Mouse (Mus musculus) monocyte, adult 2 months (primary cell): ENCODE data around the gene Dcaf10.
"Not testable (repeated sequence)": the region's sequence is repeated elsewhere in the genome, so short reads cannot be mapped to it uniquely, and the experiment has no call there.

Experiments
- DNase-seq, 2 experiments: peaks; one replicate each; pipeline ENCODE4 v3.0.0; 2022; ENCODE audit warnings: low spot score in 2 of 2, low read depth in 1 of 2

Gene Dcaf10

DNA sequence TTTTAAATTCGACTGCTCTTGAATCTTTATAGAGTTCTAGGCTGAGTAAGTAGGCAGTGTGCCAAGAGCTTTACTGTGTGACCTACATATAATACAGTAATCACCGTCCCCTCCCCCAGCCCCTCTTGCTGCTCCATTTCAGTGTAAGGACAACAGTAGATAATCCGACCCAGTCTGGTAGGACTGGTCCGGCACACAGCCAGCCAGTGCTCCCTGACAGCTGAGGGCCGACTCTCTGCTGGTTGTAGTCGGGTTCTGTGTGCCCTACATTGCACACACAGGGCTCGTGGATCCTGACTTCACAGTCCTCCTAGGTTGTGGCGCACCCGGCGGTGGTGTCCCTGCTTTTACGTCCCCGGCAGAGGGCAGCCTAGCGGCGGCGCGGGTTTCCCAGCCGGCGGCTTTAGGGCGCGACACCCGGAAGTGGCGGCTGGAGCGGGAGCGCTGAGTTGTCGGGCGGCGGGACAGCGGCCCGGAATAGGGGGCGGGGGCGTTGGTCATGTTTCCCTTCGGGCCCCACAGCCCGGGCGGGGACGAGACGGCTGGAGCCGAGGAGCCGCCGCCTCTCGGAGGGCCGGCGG, at the start of gene Dcaf10:
TSS of gene Dcaf10 (plus strand) at position 433 of the 581 bp plus-strand sequence.
- DNase-seq: peak; percentile 85 to 89

- DNase-seq: peak in 1 of 2 experiments; percentile 13
Observed at GRCm38 (mm10) chr4:45296662-45297564, 45.0 kb upstream of the Dcaf10 start, which contains the start of gene Trmt10b. Gene Trmt10b, plus strand, starts transcription at chr4:45297127.

DNA sequence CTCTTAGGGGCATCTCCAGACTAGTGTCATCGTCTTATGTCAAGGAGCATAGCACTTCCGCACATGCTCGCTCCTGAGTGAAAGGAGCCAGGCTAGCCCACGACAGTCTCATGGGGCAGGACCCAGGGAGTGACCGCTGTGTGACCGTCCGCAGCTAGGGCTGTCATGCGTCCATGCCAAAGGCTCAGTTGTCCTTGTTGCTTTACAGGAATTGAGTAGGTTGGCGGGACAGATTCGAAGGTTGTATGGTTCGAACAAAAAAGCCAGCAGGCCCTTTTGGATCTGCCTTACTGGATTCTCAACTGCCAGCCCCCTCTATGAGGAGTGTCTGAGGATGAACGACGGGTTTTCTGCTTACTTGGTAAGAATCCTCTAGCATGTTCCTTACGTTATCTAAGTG, 36.4 kb upstream of the Dcaf10 start:
- no peak for DNase-seq

DNA sequence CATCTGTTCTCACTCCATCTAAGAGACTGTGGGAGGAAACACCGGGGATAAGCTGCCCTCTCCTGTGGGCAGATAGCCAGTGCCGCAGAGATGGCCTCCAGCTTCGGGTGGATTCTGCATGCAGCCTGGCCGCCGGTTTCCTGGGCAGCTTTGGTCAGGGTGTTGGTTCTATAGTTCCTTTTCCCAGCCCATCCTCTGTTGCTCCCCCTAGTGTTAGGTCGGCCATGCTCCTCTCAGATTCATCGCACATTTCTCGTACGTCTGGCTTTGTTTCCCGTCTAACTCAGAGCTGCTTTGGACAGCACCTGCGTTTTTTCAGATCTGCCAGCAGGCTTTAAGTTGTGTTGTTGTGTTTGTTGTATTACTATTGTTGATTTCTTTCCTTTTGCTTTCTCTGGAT, 33.9 kb upstream of the Dcaf10 start:
- no peak for DNase-seq

GRCm38 (mm10) chr4:45308606-45309005, 33.3 kb upstream of the Dcaf10 start:
- DNase-seq: no peak

- DNase-seq: no peak
Observed at GRCm38 (mm10) chr4:45311056-45311455, 30.8 kb upstream of the Dcaf10 start.

GRCm38 (mm10) chr4:45320159-45320816, 21.6 kb upstream of the Dcaf10 start:
- peak; percentile 52 to 72 for DNase-seq

GRCm38 (mm10) chr4:45331139-45331538, 10.8 kb upstream of the Dcaf10 start:
- no peak for DNase-seq

DNA sequence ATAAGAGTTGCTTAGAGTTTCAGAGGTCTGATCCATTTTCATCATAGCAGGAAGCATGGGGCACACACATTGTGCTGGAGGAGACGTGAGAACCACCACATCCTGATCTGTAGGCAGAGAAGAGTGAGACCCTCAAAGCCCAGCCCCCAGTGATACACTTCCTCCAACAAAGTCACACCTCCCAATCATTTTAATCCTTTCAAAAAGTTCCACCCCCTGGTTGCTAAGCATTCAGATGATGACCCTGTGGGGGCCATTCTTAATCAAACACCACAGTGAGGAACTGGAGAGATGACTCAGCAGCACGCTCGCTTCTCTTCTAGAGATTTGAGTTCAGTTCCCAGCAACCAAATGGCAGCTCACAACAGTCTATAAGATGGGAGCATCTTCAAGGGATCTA, 9.4 kb upstream of the Dcaf10 start:
- DNase-seq: no peak

DNA sequence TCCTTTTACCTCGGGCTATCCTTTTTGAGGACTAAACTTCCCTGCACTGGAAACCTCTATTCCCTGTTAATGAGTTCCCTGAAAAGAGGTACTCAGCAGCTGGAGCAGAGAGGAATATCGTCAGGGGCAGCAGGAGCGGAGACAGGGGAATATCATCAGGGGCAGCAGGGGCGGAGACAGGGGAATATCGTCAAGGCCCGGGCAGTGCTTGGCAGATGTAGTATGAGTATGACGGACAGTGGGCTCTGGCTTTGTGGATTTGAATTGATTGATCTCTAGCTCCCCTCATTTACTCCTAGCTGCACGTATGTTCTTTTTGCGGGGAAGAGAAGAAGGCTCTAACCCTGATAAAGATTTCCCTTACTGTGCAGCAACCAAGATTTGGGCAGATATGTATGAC, 675 bp upstream of the Dcaf10 start:
- DNase-seq: no peak

DNA sequence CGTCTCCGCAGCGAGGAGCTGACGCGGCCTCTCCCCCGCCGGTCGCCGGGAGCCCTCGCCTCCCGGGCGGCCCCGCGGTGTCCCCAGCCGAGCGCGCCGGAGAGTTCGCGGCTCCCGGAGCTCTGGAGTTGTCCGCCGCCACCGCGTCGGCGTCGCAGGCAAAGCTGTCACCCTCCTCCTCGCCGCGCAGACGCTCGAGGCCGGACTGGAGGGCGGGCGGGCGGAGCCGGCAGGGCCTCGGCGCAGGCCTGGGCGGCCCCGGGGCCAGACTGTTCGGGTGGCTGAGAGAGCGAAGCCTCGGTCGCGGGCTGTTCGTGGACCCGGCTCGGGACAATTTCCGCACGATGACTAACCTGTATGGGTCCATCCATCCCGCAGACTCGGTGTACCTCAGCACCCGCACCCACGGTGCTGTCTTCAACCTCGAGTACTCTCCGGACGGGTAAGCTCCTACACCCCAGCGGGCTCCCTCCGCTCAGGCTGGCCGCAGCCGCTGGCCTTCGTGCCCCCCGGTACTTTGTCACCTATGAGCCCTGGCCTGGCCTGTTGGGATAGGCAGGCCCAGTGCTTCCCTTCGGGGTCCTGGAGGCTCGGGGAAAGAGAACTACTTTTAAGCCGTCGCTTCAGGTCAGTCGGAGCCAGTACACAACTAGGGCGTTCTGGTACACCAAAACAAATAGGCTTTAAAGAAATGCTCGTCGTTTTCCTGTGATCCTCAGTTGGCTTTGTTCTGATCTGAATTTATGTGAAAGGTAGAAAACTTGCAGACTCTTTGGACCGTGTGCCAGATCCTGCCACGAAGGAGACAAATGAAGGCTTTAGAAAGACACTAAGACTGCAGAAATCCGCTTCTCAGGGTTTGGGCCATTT, 620 bp downstream of the Dcaf10 start, which contains the start of gene Exosc3:
TSS of gene Exosc3 (minus strand) at position 447 of the 870 bp plus-strand sequence.
- peak in 1 of 2 experiments; percentile 18 for DNase-seq

DNA sequence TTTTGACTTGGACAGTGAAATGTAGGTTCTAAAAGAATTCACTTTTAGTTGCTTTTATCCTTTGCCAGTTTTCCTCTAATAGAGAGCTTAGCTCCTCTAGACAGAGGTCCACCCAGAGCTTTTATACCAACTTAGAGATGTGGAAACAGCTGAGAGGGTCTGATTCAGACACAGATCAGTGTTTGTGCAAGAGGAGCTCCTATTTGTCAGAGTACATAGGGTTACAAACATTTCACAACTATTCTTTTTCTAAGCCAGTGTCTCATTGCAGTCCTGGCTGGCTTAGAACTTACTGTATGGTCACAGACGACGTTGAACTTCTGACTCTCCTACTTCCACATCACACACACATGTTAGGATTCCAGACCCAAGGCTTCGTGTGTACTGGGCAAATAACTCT, 14.8 kb downstream of the Dcaf10 start:
- no peak for DNase-seq

DNA sequence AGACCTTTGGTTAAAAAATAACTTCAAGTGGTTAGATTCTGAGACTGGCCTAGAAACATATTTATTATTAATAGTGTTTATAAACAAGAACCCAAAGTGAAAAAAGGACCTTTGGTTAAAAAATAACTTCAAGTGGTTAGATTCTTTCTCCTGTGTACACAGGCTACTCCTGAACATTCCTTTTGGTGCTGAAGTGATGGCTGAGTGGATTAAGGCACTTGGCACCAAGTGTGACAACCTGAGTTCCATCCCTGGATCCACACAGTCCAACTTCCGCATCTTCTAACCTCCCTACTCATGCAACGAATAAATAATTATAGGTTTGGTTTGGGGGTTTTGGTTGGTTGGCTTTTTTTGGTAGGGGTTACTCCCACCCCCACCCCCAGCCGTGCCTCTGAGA, 29.4 kb downstream of the Dcaf10 start:
- DNase-seq: no peak

- DNase-seq: no peak
Observed at GRCm38 (mm10) chr4:45374879-45375278, 33.0 kb downstream of the Dcaf10 start.

DNA sequence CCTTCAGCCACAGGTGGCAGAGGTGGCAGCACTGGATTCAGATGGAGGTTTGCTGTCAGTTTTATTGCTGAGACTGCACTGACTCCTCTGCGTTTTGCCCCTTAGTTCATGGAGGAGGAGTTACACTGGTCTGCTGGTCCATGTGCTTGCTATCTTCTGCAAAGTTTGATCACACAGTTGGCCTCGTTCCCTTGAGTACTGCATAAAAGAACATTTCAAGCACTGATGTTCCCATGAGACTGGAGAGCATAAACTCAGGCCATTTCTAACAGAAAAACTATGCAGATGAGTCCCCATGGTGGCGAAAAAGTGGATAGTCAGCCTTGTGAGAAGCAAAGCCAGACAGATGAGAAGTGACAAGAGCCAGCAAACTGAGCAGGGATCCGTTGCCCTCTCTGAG, 34.7 kb downstream of the Dcaf10 start:
- no peak for DNase-seq

GRCm38 (mm10) chr4:45380903-45381580, 39.1 kb downstream of the Dcaf10 start:
- DNase-seq: not testable (repeated sequence)

DNA sequence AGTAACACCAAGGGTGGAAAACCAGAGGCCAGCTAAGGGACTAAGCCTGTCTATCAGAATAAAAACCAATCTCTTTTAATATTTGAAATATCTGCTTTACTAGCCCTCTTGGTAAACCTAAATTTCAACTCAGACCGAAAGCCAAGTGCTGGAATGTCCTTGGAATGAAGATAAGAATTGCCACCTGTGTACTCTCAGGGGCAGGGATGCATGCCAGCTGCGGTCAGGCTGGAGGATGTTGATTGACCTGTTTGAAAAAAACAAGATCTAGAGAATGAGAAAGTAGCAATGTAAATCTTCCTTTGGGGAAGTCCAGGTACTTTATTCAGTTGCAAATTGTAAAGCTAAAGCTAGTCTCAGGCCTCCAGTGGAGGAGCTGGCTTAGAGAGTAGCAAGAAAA, 40.2 kb downstream of the Dcaf10 start:
- not testable (repeated sequence) for DNase-seq

DNA sequence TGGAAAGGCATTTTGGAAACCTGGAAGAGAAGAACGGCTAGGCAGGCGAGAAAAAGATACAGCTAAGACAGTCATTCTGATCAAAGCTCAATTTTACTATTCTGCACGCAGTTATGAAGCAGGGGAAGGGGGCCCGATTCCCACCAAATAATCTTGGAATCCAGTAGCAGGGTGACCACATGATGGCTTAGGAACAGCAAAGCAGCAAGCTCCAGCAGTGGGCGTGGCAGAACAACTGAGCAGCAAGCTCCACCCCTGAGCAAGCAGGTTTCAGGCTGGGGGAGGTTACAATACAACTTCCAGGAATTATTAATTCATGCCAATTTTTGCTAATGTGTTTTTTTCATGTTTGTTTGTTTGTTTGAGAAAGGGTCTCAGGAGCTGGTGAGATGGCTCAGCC, 45.4 kb downstream of the Dcaf10 start:
- not testable (repeated sequence) for DNase-seq

- no peak for DNase-seq
Observed at GRCm38 (mm10) chr4:45392099-45392498, 50.2 kb downstream of the Dcaf10 start.

GRCm38 (mm10) chr4:45392572-45392971, 50.7 kb downstream of the Dcaf10 start:
- no peak for DNase-seq
